ENCODE assay signal across 8 mouse cellular contexts in genomic region chr13:110967626-110968506, GRCm38 (mm10).
A peak's percentile ranks its signal among the peaks of the same experiment; 100 is the strongest.
DNase-seq lines count a peak whose midpoint lies in the region; ATAC-seq lines count a peak whose summit lies in the region.

No protein-coding gene starts in this region.

- peak; percentile 51 for DNase-seq in CD4-positive helper T cell, adult 2 months (ENCODE audit: low read depth, low spot score)
- DNase-seq in adrenal gland, postnatal 14 days, result peak; percentile 73
- peak; percentile 69 to 82 for DNase-seq in heart, adult 9 months (ENCODE audit: low spot score in 2 of 2)
- peak; percentile 36 for DNase-seq in kidney, adult 18-20 months
- peak; percentile 54 for DNase-seq in left cerebral cortex, postnatal 4 days
- peak; percentile 31 for DNase-seq in right cerebral cortex, postnatal 4 days

- H3K4me1 ChIP-seq in embryonic facial prominence, embryonic 12.5 days, result peaks cover 16% of the 10 kb centered on the region

- intact Hi-C loops in left cerebral cortex, postnatal 4 days (cut with DNase I), result loop anchor here (1.0 to 10.0 kb wide), 5 partner anchors 223 to 574 kb away; no protein-coding TSS in a partner anchor

- 48% methylated on average over 5 of the region's 5 CpGs for WGBS in embryonic facial prominence, embryonic 12.5 days

- H3K27me3 ChIP-seq in embryonic facial prominence, embryonic 12.5 days, result no peaks in the 10 kb centered on the region

- H3K27ac ChIP-seq in embryonic facial prominence, embryonic 12.5 days, result peak overlapping the region; percentile 25; the same call in 1 of the 2 replicates

- H3K4me3 ChIP-seq in embryonic facial prominence, embryonic 12.5 days, result no peak overlapping the region

- H3K4me2 ChIP-seq in embryonic facial prominence, embryonic 12.5 days (replicated peaks), result no peak overlapping the region

- no peaks in the 10 kb centered on the region for H3K36me3 ChIP-seq in embryonic facial prominence, embryonic 12.5 days

- H3K9me3 ChIP-seq in embryonic facial prominence, embryonic 12.5 days, result no peaks in the 10 kb centered on the region

- no peak overlapping the region for H3K9ac ChIP-seq in embryonic facial prominence, embryonic 12.5 days

- peak; percentile 93 for ATAC-seq in embryonic facial prominence, embryonic 12.5 days (ENCODE audit: insufficient number of reproducible peaks, insufficient read depth, low FRiP score, low TSS enrichment)
- peak; percentile 92 for ATAC-seq in megakaryocyte-erythroid progenitor cell, adult 5-6 weeks (replicated peaks; ENCODE audit: low FRiP score, low TSS enrichment, poor library complexity, severe bottlenecking)
